Mouse (Mus musculus) limb, embryonic 15.5 days (tissue): ENCODE measurements around the gene Grid2ip. TPM values are rescaled to one million over a fixed set of nuclear protein-coding genes. Genes with fewer than 3 reads are reported as not detected.
"Not testable (repeated sequence)": the region's sequence is repeated elsewhere in the genome, so short reads cannot be mapped to it uniquely, and the experiment has no call there.

Source experiments
- ATAC-seq: fragments of 200-750 bp; cut with Nextera tagmentation; 2 replicates; pipeline ENCODE4 v1.8.0; 2017; ENCODE audit warnings: low read depth, moderate TSS enrichment; ENCODE audit not compliant: insufficient number of reproducible peaks, low FRiP score, low TSS enrichment
- H3K27ac ChIP-seq: fragments of 300-500 bp; sonication (generic); 2 replicates; pipeline ENCODE4 v1.5.1; 2015; ENCODE audit warnings: moderate library complexity, mild to moderate bottlenecking, inconsistent platforms
- H3K27me3 ChIP-seq: fragments of 300-500 bp; sonication (generic); 2 replicates; pipeline ENCODE4 v1.6.1; 2015; ENCODE audit warnings: inconsistent platforms
- H3K36me3 ChIP-seq: fragments of 300-500 bp; sonication (generic); 2 replicates; pipeline ENCODE4 v1.6.1; 2015; ENCODE audit warnings: inconsistent platforms
- H3K4me1 ChIP-seq: fragments of 300-500 bp; sonication (generic); 2 replicates; pipeline ENCODE4 v1.6.1; 2015; ENCODE audit warnings: inconsistent platforms
- H3K4me2 ChIP-seq: fragments of 300-500 bp; sonication (generic); 2 replicates; pipeline ENCODE4 v1.6.1; 2015; ENCODE audit warnings: mild to moderate bottlenecking, inconsistent platforms
- H3K4me3 ChIP-seq: fragments of 300-500 bp; sonication (generic); 2 replicates; pipeline ENCODE4 v1.5.1; 2015; ENCODE audit warnings: mild to moderate bottlenecking, inconsistent platforms
- H3K9ac ChIP-seq: fragments of 300-500 bp; sonication (generic); 2 replicates; pipeline ENCODE4 v1.6.1; 2015; ENCODE audit warnings: inconsistent platforms
- H3K9me3 ChIP-seq: fragments of 300-500 bp; sonication (generic); 2 replicates; pipeline ENCODE4 v1.6.1; 2016; ENCODE audit warnings: inconsistent platforms
- WGBS: fragments of 180-500 bp; shearing (Covaris S2); methylation state at CpG from one replicate; pipeline ENCODE4 v1.1.7; 2015; 5-methylcytosine and 5-hydroxymethylcytosine counted together
- polyA plus RNA-seq: library from polyadenylated mRNA; unstranded; fragments of >200 nt; fragmentation: Nextera tagmentation; extraction: Ambion mirVana; gene quantifications from 2 replicates; pipeline ENCODE4 v1.2.1, GENCODE M21; 2015

Gene Grid2ip
- polyA plus RNA-seq, 1 experiment from 2014 or later: 1.1 TPM

- 1% methylated on average over 36 of the region's 36 CpGs for WGBS
Measured at GRCm38 (mm10) chr5:143369611-143370255, 12.6 kb downstream of the Grid2ip start.

GRCm38 (mm10) chr5:143370416-143371145 is 13.4 kb downstream of the Grid2ip start:
- H3K9ac ChIP-seq: no peak overlapping the region
- H3K27me3 ChIP-seq: peaks cover 93% of the 10 kb centered on the region
- 27% methylated on average over 17 of the region's 17 CpGs for WGBS
- H3K36me3 ChIP-seq: no peaks in the 10 kb centered on the region
- ATAC-seq: no peak
- no peak overlapping the region for H3K27ac ChIP-seq
- H3K9me3 ChIP-seq: no peaks in the 10 kb centered on the region
- H3K4me2 ChIP-seq: no peak overlapping the region
- H3K4me3 ChIP-seq: no peak overlapping the region
- peaks cover 13% of the 10 kb centered on the region for H3K4me1 ChIP-seq

More at GRCm38 (mm10) chr5:143369611-143370255, 12.6 kb downstream of the Grid2ip start:
- ATAC-seq: no peak
- H3K27ac ChIP-seq: no peak overlapping the region
- H3K4me2 ChIP-seq: peak overlapping the region; percentile 36
- no peaks in the 10 kb centered on the region for H3K36me3 ChIP-seq
- H3K9me3 ChIP-seq: no peaks in the 10 kb centered on the region
- peaks cover 92% of the 10 kb centered on the region for H3K27me3 ChIP-seq
- H3K4me1 ChIP-seq: peaks cover 10% of the 10 kb centered on the region
- H3K4me3 ChIP-seq: peak overlapping the region; percentile 19
- H3K9ac ChIP-seq: no peak overlapping the region

- 46% methylated on average over 4 of the region's 4 CpGs for WGBS
- no peak overlapping the region for H3K4me2 ChIP-seq
Measured at GRCm38 (mm10) chr5:143371146-143371510, 14.0 kb downstream of the Grid2ip start.

GRCm38 (mm10) chr5:143372818-143373217 is 15.7 kb downstream of the Grid2ip start:
- no peak for ATAC-seq
- Histone ChIP-seq H3K4me3 (peak overlapping the region; percentile 37), H3K27ac (no peak overlapping the region), H3K4me2 (peak overlapping the region; percentile 67), H3K4me1 (peaks cover 13% of the 10 kb centered on the region), H3K27me3 (peaks cover 86% of the 10 kb centered on the region), H3K9ac (0 out of 2 replicates have a peak overlapping the region, but pooled peaks have one; percentile 3), H3K36me3 (no peaks in the 10 kb centered on the region), H3K9me3 (no peaks in the 10 kb centered on the region)
- 1% methylated on average over 35 of the region's 35 CpGs for WGBS

More at GRCm38 (mm10) chr5:143371146-143371510, 14.0 kb downstream of the Grid2ip start:
- no peaks in the 10 kb centered on the region for H3K9me3 ChIP-seq
- no peak for ATAC-seq
- H3K9ac ChIP-seq: no peak overlapping the region
- H3K27me3 ChIP-seq: peaks cover 91% of the 10 kb centered on the region
- H3K4me3 ChIP-seq: no peak overlapping the region
- H3K27ac ChIP-seq: no peak overlapping the region
- H3K4me1 ChIP-seq: peaks cover 13% of the 10 kb centered on the region
- H3K36me3 ChIP-seq: no peaks in the 10 kb centered on the region

- WGBS: 7% methylated on average over 21 of the region's 21 CpGs
- H3K4me3 ChIP-seq: 0 out of 2 replicates have a peak overlapping the region, but pooled peaks have one; percentile 11
- peaks cover 62% of the 10 kb centered on the region for H3K27me3 ChIP-seq
- peaks cover 8% of the 10 kb centered on the region; the same call in 1 of the 2 replicates for H3K4me1 ChIP-seq
- no peaks in the 10 kb centered on the region for H3K9me3 ChIP-seq
- H3K4me2 ChIP-seq: peak overlapping the region; percentile 32
- H3K9ac ChIP-seq: no peak overlapping the region
- peak overlapping the region; percentile 60; the same call in 1 of the 2 replicates for H3K27ac ChIP-seq
- no peak for ATAC-seq
- no peaks in the 10 kb centered on the region for H3K36me3 ChIP-seq
Measured at GRCm38 (mm10) chr5:143375242-143375641, 18.1 kb downstream of the Grid2ip start.

- Histone ChIP-seq H3K9me3 (no peaks in the 10 kb centered on the region), H3K4me2 (no peak overlapping the region), H3K4me1 (peaks cover 8% of the 10 kb centered on the region; the same call in 1 of the 2 replicates), H3K27ac (no peak overlapping the region), H3K9ac (no peak overlapping the region), H3K27me3 (peaks cover 52% of the 10 kb centered on the region), H3K36me3 (no peaks in the 10 kb centered on the region), H3K4me3 (no peak overlapping the region)
- 84% methylated on average over 4 of the region's 4 CpGs for whole genome bisulfite sequencing
- no peak for ATAC-seq
Measured at GRCm38 (mm10) chr5:143376156-143376555, 19.0 kb downstream of the Grid2ip start.

GRCm38 (mm10) chr5:143386797-143387621 is 29.9 kb downstream of the Grid2ip start:
- H3K9ac ChIP-seq: no peak overlapping the region
- 8% methylated on average over 39 of the region's 39 CpGs for WGBS
- peak; percentile 61; the same call in 1 of the 2 replicates for ATAC-seq

GRCm38 (mm10) chr5:143394184-143394583 is 37.0 kb downstream of the Grid2ip start:
- no peaks in the 10 kb centered on the region for H3K27me3 ChIP-seq
- H3K4me1 ChIP-seq: no peaks in the 10 kb centered on the region
- H3K9ac ChIP-seq: no peak overlapping the region
- no peak overlapping the region for H3K27ac ChIP-seq
- WGBS: 82% methylated on average over 7 of the region's 7 CpGs
- no peak overlapping the region for H3K4me2 ChIP-seq
- H3K9me3 ChIP-seq: no peaks in the 10 kb centered on the region
- H3K4me3 ChIP-seq: no peak overlapping the region
- ATAC-seq: no peak
- 0 out of 2 replicates have a peak, but pooled peaks cover 7% of the 10 kb centered on the region for H3K36me3 ChIP-seq

More at GRCm38 (mm10) chr5:143386797-143387621, 29.9 kb downstream of the Grid2ip start:
- H3K4me2 ChIP-seq: peak overlapping the region; percentile 54
- H3K9me3 ChIP-seq: no peaks in the 10 kb centered on the region
- no peaks in the 10 kb centered on the region for H3K36me3 ChIP-seq
- H3K27ac ChIP-seq: no peak overlapping the region
- H3K4me1 ChIP-seq: peaks cover 8% of the 10 kb centered on the region
- H3K27me3 ChIP-seq: peaks cover 27% of the 10 kb centered on the region
- peak overlapping the region; percentile 28 for H3K4me3 ChIP-seq

GRCm38 (mm10) chr5:143394966-143395365 is 37.8 kb downstream of the Grid2ip start:
- H3K27me3 ChIP-seq, H3K9me3 ChIP-seq, H3K4me1 ChIP-seq, H3K36me3 ChIP-seq, H3K27ac ChIP-seq, H3K4me2 ChIP-seq, H3K9ac ChIP-seq, ATAC-seq, H3K4me3 ChIP-seq: not testable (repeated sequence)
- 85% methylated on average over 2 of the region's 2 CpGs for whole genome bisulfite sequencing

- H3K4me1 ChIP-seq: no peaks in the 10 kb centered on the region
- no peaks in the 10 kb centered on the region for H3K27me3 ChIP-seq
- ATAC-seq: no peak
- H3K4me2 ChIP-seq: no peak overlapping the region
- no peak overlapping the region for H3K27ac ChIP-seq
- WGBS: 46% methylated on average over 2 of the region's 2 CpGs
- H3K36me3 ChIP-seq: 0 out of 2 replicates have a peak, but pooled peaks cover 7% of the 10 kb centered on the region
- no peak overlapping the region for H3K4me3 ChIP-seq
- H3K9me3 ChIP-seq: no peaks in the 10 kb centered on the region
- H3K9ac ChIP-seq: no peak overlapping the region
Measured at GRCm38 (mm10) chr5:143395649-143396048, 38.5 kb downstream of the Grid2ip start.

- no peaks in the 10 kb centered on the region for H3K27me3 ChIP-seq
- no peak overlapping the region for H3K9ac ChIP-seq
- WGBS: 86% methylated on average over 12 of the region's 12 CpGs
- H3K27ac ChIP-seq: no peak overlapping the region
- H3K4me2 ChIP-seq: no peak overlapping the region
- no peaks in the 10 kb centered on the region for H3K9me3 ChIP-seq
- ATAC-seq: no peak
- peaks cover 20% of the 10 kb centered on the region for H3K4me1 ChIP-seq
- no peak overlapping the region for H3K4me3 ChIP-seq
- H3K36me3 ChIP-seq: peaks cover 11% of the 10 kb centered on the region
Measured at GRCm38 (mm10) chr5:143400501-143400900, 43.4 kb downstream of the Grid2ip start.
